Mouse (Mus musculus): ENCODE results near the gene Mfsd4b2.

The Mfsd4b2 gene

DNA sequence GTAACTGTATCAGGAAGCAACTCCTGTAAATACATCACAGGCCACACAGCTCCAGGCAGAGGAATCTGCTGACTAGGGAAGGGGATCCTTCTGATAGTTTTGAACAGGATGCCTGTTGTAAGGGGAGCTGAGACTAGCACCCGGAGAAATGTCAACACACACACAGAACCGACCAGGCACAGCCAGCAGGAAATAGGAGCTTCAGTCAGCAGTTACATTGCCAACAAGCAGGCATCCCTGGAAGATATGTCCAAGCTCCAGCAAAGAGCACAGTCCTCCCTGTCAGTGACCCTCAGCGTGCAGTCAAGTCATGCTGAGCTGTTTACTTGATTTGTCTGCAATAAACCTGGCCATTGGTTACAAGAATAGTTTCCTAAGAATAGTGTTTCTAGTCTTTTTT, 38.1 kb downstream of the Mfsd4b2 start:
- DNase-seq = no peak

Measured in thymus, postnatal 36 days (tissue).